Mouse (Mus musculus) CH12.LX (cell line): ENCODE measurements around the gene Rbm4b.

Experiments used
- CTCF ChIP-seq, 2 experiments: IDR thresholded peaks in 1 of 2; conservative IDR thresholded peaks in 1 of 2; 2 replicates each; pipeline ENCODE4 v1.5.1; 2011 to 2012; ENCODE audit warnings: low read depth in 2 of 2, low read length in 2 of 2, improper control_type of control experiment in 1 of 2, inconsistent platforms in 1 of 2, mild to moderate bottlenecking in 1 of 2, moderate library complexity in 1 of 2
- E2F4 ChIP-seq: IDR thresholded peaks from 2 replicates; pipeline ENCODE4 v1.6.1; 2011; ENCODE audit warnings: low read depth, low read length, improper control_type of control experiment; ENCODE audit not compliant: insufficient replicate concordance
- EP300 ChIP-seq: IDR thresholded peaks from 2 replicates; pipeline ENCODE4 v1.6.1; 2011; ENCODE audit warnings: low read length, improper control_type of control experiment
- ETS1 ChIP-seq: conservative IDR thresholded peaks from 2 replicates; pipeline ENCODE4 v1.6.1; 2012; ENCODE audit warnings: low read depth, mild to moderate bottlenecking, inconsistent platforms, low read length, improper control_type of control experiment, moderate library complexity
- JUND ChIP-seq: conservative IDR thresholded peaks from 2 replicates; pipeline ENCODE4 v1.6.1; 2011; ENCODE audit warnings: low read depth, low read length, improper control_type of control experiment
- KAT2A ChIP-seq: IDR thresholded peaks from 2 replicates; pipeline ENCODE4 v1.6.1; 2012; ENCODE audit warnings: low read length, improper control_type of control experiment, inconsistent platforms; ENCODE audit not compliant: insufficient replicate concordance
- NELFE ChIP-seq: IDR thresholded peaks from 2 replicates; pipeline ENCODE4 v1.6.1; 2011; ENCODE audit warnings: low read depth, low read length, improper control_type of control experiment
- RAD21 ChIP-seq: IDR thresholded peaks from 2 replicates; pipeline ENCODE4 v1.6.1; 2011; ENCODE audit warnings: low read depth, mild to moderate bottlenecking, low read length, improper control_type of control experiment, moderate library complexity
- ZC3H11A ChIP-seq: IDR thresholded peaks from 2 replicates; pipeline ENCODE4 v1.6.1; 2012; ENCODE audit warnings: low read depth, mild to moderate bottlenecking, inconsistent platforms, low read length, improper control_type of control experiment

DNA sequence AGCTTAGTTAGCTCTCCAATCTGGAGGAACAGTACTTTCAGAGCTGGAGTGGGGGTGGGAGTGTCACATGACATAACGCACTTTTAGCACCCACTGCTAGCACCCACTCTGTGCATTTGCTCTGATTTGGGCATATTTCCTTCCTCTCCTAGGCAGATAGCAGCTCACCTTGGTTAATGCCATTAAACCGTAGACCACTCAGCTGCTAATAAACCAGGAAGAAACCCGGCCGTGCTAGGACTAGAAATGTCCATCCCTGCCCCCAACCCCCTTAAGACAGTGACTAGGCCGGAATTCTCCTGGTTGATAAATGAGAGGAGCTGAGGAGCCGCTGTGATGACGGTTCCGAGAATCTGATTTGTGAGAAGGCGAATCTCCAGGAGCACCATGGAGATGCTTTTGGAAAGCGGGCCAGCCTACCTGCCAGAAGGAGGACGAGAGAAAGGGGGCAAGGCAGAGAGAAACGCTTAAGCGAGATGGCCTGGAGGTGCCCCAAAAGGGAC is 45.1 kb upstream of the Rbm4b start, which contains the start of gene Sptbn2:
- TF ChIP-seq E2F4 = no peak
- no peak for TF ChIP-seq ZC3H11A
- no peak for TF ChIP-seq CTCF (conservative IDR thresholded peaks at IDR 0.05 in 1 of 2, IDR thresholded peaks at IDR 0.05 in 1 of 2; ENCODE audit: low read depth in 2 of 2, low read length in 2 of 2)
- TF ChIP-seq NELFE = no peak
- TF ChIP-seq ETS1 = no peak
- TF ChIP-seq JUND = no peak
- TF ChIP-seq RAD21 = no peak
- TF ChIP-seq EP300 = no peak
- TF ChIP-seq KAT2A = no peak
